Mouse (Mus musculus) layer of hippocampus, postnatal 10 days (tissue): Measurements from ENCODE around the gene Nudt8. TPM values are rescaled to one million over a fixed set of nuclear protein-coding genes. Genes with fewer than 3 reads are reported as not detected.
"Not testable (repeated sequence)": the region's sequence is repeated elsewhere in the genome, so short reads cannot be mapped to it uniquely, and the experiment has no call there.

Experiments used
- DNase-seq, 2 experiments: peaks; one replicate each; pipeline ENCODE4 v3.0.0; 2021; ENCODE audit warnings: low spot score in 2 of 2
- long read RNA-seq: library from polyadenylated mRNA; stranded (forward); transcript quantifications from one replicate; pipeline ENCODE4 v2.0.0, GENCODE M21; 2023
- total RNA-seq, 2 experiments: library from RNA; stranded (reverse); gene quantifications; 2 replicates each; pipeline ENCODE4 v1.2.3; 2021

Nudt8 gene
- total RNA-seq: 1 to 10 TPM; 9.0 to 9.4 TPM
- long read RNA-seq, transcript Nudt8-201 (4 exons, 787 nt): major isoform, 6 of 9 reads
- long read RNA-seq, partial matches to known transcripts: 0 of 9 reads
- long read RNA-seq, other reads (novel, unspliced or antisense): 1 of 9 reads

- DNase-seq: peak; percentile 95 to 96
These were observed at the start of gene Nudt8, which contains the start of gene Gm49405 for GRCm38 (mm10) chr19:4000119-4000900. Gene Nudt8 (plus strand): TSS chr19:4000580. Gene Gm49405 (plus strand): TSS chr19:4000626.

DNA sequence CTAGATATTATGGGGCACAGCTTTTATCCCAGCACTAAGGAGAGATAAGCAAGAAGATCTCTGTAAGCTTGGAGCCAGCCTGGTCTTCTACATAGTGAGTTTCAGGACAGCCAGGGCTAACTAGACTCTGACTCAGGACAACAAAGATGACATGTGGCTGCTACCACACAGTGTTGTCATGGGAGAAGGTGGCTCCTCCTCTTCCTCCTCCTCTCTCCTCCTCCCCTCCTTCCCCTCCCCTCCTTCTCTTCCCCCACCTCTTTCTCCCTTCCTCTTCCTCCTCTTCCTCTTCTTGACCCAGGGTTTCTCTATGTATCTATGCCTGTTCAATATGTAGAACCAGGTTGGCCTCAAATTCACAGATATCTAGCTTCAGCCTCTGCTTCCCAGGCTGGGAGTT, 48.9 kb upstream of the Nudt8 start:
- no peak for DNase-seq

GRCm38 (mm10) chr19:3952099-3952498, 48.3 kb upstream of the Nudt8 start:
- DNase-seq: no peak

DNA sequence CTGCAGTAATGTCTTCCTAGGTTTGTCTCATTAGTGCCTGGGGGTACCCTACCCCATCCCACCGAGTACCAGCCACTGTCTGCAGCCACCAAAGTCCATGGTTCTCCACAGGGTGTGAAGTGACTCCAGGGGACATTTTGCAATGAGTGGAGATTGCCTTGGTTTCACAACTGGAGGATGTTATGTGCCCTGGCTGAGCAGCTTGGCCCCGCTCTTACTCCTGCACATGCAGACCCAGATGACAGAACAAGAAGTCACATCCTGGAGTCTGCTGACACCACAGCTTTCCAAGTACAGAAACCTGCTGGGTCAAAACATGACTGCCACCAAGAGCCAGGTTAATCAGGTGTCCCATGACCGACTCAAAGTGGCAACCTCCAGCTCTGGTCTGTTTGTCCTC, 45.3 kb upstream of the Nudt8 start:
- no peak for DNase-seq

GRCm38 (mm10) chr19:3955804-3956203, 44.6 kb upstream of the Nudt8 start:
- no peak for DNase-seq

GRCm38 (mm10) chr19:3957296-3958036, 42.9 kb upstream of the Nudt8 start:
- not testable (repeated sequence) for DNase-seq

DNA sequence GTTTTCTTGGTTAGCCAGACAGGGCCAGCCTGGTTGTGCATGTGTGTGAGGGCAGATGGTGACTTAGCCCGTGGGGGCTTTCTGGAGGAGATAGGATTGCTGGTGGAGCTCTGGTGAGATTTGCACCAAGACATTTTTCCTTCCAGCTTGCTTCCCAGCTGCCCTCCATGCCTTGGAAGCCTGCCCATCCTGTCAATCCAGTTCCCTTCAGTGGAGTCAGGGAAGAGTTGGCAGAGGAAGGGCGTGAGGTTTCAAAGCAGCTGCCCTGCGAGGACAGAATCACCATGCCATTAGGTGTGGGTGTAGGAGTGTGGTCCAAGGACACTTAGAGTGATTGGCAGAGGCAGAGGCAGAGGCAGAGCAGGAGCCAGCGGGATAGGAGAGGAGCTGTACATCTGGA, 41.9 kb upstream of the Nudt8 start, which contains the start of gene Aldh3b3:
TSS of gene Aldh3b3 (plus strand) at position 176 of the 400 bp plus-strand sequence.
- peak; percentile 24 to 34 for DNase-seq

DNA sequence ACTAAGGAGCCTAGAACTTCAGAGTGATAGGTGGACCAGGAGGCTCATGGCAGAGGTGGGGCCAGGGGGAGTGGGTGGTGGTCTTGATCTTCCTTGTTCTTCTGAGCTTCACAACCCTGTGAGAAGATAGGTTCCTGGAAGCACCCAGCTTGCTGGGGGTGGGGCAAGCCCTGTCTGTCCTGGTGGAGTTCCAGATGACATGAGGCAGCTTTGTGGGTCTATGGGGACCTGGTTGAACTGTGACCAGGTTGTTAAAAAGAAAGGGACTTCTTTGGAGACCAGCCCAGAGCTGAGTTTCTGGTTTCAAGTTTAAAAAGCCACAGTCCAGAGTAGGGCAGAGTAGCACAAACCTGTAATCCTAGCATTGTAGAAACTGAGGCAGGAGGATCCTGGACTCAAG, 41.4 kb upstream of the Nudt8 start:
- no peak for DNase-seq

- no peak for DNase-seq
These were observed 40.2 kb upstream of the Nudt8 start for GRCm38 (mm10) chr19:3960211-3960610.

DNA sequence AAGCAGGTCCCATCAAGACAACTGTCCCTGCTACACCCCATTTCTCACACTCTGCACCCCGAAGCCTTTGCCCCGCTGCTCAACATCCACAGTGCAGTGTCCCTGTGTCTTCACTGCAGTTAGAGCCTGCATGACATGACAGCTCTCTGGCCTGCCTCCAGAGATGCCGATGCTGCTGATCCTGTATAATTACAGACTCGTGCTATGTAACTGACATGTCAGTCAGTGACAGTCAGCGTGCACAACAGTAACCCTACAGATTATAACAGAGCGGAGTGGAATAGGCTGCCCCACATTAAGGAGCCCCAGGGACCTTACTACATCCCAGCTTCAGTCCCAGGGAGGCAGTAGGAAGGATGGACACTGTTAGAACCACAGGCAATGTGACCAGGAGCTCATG, 38.6 kb upstream of the Nudt8 start:
- DNase-seq: not testable (repeated sequence)

DNA sequence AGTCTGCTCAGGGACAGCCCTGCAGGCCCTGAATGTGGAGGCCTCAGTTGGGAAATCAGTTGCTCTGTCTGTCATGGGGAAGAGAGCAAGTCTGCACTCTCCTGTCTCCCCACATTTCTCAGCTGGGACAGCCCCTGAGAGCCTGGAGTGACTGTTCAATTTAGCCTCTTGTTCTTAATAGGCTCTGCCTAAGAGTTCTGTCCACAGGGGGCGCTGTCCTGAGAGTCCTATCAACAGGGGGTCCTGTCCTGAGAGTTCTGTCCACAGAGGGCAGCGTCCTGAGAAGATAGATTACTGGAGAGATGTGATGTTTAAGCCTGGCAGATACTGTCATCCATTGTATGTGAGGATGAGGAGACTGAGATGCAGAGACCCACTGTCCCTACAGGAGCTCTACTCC, 37.9 kb upstream of the Nudt8 start:
- peak in 1 of 2 experiments; percentile 23 for DNase-seq

DNA sequence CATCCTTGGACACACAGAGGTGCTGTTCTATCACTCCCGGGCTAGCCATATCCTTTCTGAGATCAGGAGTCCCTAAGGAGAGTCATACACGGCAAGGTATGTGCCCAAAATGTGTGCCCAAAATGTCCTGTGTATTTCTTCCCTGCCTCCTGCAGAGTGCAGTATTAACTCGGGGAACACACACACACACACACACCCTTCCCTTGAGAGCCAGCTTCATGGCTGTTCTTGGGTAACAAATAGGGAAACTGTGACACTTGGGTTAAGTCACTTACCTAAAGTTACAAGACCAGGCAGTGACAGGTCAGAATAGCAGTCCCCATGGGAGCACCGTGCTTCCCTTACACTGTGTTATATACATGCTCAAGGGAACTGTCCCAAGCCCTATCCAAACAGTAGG, 36.4 kb upstream of the Nudt8 start:
- DNase-seq: no peak

DNA sequence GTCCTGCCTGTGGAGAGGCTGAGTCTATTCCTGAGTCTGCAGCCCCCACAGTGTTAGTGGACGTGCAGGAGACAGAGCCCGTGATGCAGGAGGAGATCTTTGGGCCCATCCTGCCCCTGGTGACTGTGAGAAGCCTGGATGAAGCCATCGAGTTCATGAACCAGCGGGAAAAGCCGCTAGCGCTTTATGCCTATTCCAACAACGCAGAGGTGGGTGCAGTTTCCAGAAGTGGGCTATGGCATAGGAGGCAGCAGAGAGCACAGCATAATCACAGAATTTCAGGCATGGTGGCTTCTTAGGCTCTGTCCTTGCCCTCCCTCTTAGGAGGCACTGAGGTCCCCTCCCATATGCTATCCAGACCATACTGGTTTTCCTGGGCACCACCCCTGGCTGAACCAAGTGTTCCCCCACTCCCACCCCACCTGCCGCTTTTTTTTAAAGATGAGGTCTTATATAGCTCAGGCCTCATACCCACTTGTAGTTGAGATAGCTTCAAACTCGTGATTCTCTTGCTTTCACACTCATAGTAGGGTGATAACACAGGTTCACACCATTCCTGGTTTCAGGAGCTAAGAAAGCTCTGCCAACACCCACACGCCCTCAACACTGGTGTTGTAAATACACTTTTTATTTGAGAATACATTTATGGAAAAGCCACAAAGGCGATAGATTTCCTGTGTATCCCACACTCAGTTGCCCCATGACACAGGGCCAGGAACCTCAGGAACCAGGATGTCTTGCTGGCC, 33.9 kb upstream of the Nudt8 start:
- DNase-seq: no peak

GRCm38 (mm10) chr19:3967258-3967657, 33.1 kb upstream of the Nudt8 start:
- no peak for DNase-seq

DNA sequence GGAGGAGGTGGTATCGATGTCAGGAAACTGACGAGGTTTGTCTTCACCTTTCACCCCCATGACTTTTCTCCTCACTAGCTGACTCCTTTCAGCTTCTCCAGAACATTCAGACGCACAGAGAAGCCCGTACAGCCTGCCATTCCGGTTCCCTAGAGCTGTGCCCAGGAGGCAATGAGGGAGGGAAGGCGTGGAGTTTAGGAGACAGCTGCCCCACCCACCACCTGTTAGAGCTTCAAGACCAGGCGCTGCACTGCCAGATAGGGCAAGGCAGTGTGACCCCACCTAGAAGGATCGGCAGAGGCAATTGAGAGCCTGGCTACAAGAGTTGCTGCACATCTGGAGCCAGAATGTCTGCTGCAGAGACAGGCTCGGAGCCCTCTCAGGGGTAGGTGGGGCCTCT, 28.2 kb upstream of the Nudt8 start, which contains the start of gene Aldh3b2:
TSS of gene Aldh3b2 (plus strand) at position 100 of the 400 bp plus-strand sequence.
- no peak for DNase-seq

- not testable (repeated sequence) for DNase-seq
These were observed 25.8 kb upstream of the Nudt8 start for GRCm38 (mm10) chr19:3974608-3975007.

- DNase-seq: no peak
These were observed 24.5 kb upstream of the Nudt8 start for GRCm38 (mm10) chr19:3975866-3976265.

DNA sequence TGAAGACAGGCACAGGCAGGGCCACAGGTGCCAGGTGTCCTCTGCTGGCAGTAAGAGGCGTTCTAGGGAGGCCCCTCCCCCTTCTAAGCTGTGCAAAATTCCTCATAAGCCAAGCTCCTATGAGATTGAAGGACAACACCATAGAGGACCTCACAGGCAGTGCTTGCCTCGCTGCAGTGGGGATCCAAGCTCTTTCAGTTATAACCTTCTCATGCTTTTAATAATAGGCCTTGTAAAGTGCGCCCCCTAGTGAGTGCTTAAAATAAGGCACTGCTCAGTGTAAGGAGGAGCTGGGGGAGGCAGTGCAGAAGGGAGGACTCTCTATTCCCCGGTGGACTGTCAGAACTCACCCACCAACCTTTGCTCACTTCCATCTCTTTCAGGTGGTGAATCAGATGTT, 20.1 kb upstream of the Nudt8 start:
- peak; percentile 82 to 85 for DNase-seq

GRCm38 (mm10) chr19:3980917-3981316, 19.5 kb upstream of the Nudt8 start:
- DNase-seq: no peak

GRCm38 (mm10) chr19:3983527-3984200, 16.7 kb upstream of the Nudt8 start:
- no peak for DNase-seq

DNA sequence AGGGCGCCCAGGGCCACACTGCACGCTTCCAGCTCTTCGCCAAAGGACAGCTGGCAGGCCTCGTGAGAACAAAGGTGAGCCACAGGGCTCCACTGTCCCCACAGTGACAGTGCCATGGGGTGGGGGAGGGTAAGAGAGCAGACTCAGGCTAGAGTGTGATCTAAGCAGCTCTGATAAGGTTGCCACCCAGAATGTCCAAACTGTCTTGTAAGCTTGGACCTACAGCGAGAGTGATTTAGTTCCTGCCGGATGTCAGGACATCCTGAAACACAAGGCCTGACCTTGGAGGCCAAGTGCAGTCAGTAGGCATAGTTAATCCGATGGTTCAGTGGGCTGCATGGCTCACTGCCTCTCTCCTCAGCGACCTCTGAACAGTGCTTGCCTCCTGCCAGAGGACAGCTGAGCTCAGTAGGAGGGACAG, 15.1 kb upstream of the Nudt8 start:
- DNase-seq: no peak
